Mouse (Mus musculus) cerebellum, adult 9-10 months (tissue): Measurements from ENCODE around the gene Gpi1.

Experiments
- DNase-seq: peaks from one replicate; pipeline ENCODE4 v3.0.0; 2022

Gene Gpi1

DNA sequence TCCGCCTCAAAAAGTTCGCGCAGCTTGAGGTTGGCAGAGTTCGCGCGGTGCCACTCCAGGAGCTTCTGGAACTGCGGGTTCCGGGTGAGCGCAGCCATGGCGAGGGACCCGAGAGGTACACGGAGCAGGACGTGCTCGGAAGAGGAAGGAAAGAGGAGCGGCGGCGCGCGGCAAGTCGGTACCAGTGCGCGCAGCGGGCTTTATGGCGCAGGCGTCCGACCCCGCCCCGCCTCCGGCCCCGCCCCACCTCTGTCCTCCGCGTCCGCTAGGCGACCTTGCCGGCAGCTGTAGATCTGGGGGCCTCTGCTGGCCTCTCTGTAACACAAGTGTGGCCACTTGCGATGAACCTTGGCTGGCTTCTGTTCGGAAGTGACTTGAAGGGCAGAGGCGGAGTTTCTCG, at the start of gene Gpi1:
Gene Gpi1, minus strand, starts transcription at position 221 of the 400 bp plus-strand sequence.
- DNase-seq: peak; percentile 78

DNA sequence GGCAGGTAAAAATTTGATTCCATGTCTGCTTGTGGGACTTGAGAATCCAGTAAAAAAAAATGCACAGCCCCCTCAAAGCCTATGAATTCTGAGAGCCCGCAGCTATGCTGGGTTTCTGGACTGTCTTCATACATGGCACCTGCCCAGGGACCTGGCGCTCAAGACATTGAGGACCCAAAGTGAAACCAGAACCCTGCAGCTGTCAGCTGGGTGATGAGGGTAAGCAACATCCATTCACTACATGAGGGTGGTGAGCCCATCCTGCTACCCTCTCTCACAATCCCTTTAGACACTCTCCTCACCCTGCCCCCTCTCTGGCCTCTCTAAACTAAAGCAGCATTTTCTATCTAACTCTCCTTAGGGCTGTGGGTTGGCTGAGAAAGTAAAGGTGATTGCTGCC, 47.5 kb upstream of the Gpi1 start:
- no peak for DNase-seq

DNA sequence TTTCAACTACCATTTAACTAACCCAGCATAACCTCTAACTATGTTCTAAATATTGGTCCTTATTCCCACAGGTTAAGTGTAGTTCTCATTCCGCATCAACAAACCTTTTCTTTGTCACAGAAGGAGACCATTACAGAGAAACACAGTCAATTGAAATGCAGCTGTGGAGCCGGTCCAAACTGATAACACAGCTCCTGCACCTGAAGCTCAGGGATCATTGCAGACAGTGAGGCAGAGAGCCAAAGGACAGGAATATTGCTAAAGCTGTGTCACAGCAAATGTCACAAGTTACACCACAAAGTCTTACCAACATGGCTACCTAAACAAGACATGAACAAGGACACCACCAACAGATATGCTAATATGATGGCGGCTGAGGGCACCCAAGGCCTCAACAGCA, 45.9 kb upstream of the Gpi1 start:
- no peak for DNase-seq

DNA sequence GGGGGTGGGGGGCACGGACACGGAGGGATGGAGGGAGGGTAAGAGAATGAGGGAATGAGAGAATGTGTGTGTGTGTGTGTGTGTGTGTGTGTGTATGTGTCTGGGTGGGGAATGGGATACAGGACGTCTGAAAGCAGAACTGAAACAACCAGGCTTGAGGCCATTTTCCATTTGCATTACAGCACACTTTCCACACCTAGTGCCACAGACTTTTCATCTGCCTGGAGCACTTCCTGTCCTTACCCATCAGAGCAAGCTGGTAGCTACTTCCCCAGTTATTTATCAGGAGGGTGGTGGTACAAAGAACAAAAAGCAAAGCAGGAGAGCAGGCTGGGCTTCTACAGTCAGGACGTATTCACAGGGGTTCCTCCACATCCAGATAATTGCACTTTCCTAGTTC, 42.3 kb upstream of the Gpi1 start:
- no peak for DNase-seq

GRCm38 (mm10) chr7:34268463-34268862, 38.3 kb upstream of the Gpi1 start:
- no peak for DNase-seq

DNA sequence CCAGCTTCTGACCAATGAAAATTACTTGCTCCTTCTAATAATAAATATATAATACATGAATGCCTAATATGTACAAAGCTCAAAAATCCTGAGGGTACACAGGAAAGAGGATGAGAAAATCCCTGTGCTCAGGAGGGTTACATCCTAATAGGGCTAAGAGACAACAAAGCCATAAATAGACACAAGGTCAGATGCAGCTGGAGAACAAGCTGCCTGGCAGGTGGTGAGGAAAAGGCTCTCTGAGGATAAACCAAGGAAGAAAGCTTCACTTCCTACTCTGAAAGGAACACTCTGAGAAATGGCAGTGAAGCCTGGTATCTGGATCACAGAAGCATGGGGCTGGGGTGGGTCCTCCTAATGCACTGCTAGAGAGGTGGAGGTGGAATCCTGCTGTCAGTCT, 36.3 kb upstream of the Gpi1 start:
- DNase-seq: no peak

DNA sequence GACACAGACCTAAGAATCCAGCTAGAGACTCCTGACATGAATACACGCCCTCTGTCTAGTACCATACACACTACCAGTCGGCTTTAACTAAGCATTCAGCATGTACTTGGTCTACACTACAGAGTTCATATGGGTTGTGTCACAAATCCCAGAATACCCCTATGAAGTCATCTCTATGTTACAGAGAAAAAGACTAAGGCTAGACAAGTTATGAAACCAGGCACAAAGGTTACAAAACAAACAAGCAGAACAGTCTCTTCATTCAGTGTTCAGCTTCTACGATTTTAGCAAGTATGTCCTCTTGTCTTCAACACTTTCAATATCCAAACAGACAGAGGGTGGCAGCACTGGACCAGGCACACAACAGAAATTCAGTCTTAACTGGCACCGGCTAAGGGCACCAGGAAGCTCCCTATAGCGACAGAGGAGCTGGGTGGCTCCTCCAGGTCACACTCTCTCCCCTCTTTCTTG, 35.8 kb upstream of the Gpi1 start:
- DNase-seq: peak; percentile 86

- no peak for DNase-seq
Measured at GRCm38 (mm10) chr7:34263437-34263836, 33.3 kb upstream of the Gpi1 start.

GRCm38 (mm10) chr7:34258407-34258806, 28.3 kb upstream of the Gpi1 start:
- no peak for DNase-seq

GRCm38 (mm10) chr7:34257279-34257678, 27.1 kb upstream of the Gpi1 start:
- no peak for DNase-seq

DNA sequence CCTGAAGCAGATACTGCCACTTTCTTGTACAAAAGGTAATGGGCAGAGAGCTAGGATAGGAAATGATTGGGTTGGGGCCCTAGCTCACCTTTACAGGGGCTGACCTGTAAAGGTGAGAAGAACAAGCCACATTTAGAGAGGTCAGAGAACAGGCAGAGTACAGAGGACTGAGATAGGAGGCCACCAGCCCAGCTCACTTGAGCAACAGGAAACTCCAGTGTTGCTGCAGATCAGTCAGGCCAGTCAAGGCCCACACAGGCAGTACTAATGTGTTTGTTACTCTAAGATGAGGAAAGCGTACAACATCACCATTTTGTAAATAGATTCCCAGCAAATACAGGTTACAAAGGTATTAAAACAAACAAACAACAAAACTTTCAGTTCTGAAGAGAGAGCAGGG, 25.8 kb upstream of the Gpi1 start:
- no peak for DNase-seq

DNA sequence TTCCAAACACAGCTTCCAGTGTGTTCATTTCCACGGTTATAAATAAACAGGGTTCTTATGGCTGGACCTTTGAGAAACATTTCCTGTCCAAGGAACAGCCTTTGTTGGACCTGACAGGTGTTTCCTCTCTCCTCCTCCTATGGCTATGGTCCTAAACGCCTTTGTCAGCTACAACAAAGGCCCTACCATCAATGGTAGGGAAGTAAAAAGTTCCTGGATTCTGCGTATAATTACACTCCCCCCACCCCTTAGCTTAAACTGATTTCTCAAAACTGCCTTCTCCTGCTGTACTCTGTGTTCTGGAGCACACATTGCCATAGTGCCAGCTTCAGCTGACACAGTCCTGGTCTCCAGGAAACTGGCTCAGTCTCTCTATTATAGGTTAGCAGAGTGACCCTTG, 25.0 kb upstream of the Gpi1 start:
- no peak for DNase-seq

- peak; percentile 65 for DNase-seq
Measured at GRCm38 (mm10) chr7:34252030-34252429, 21.9 kb upstream of the Gpi1 start.

DNA sequence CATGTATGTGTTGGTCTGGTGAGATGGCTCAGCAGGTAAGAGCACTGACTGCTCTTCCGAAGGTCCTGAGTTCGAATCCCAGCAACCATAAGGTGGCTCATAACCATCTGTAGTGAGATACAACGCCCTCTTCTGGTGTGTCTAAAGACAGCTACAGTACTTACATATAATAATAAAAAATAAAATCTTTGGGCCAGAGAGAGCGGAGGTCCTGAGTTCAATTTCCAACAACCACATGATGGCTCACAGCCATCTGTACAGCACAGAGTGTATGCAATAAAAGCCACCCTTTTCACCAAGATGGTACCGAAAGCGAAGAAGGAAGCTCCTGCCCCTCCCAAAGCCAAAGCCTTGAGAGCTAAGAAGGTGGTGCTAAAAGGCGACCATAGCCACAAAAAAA, 20.6 kb upstream of the Gpi1 start, which contains the start of gene Gm6096:
Gene Gm6096, plus strand, starts transcription at position 301 of the 400 bp plus-strand sequence.
- no peak for DNase-seq

- DNase-seq: no peak
Measured at GRCm38 (mm10) chr7:34246870-34247499, 16.8 kb upstream of the Gpi1 start.

DNA sequence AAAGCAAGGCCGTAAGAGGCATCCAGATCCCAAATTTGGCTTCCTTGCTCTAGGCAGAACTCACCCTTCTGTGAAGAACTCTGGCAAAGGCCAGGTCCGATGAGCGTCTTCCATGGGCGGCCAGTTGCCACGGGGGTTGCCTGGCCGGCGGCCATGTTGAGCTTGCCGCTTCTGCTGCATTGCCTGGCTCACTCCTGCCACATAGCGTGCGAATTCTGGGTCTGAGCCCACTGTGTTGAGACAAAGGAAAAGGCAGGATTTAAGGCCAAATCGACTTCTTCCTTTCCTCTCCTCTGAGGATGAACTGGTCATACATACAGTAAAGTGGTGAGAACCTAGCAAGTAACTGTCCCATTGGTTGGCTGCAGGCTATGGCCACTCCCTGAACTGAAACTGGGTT, 12.0 kb upstream of the Gpi1 start:
- DNase-seq: peak; percentile 78

DNA sequence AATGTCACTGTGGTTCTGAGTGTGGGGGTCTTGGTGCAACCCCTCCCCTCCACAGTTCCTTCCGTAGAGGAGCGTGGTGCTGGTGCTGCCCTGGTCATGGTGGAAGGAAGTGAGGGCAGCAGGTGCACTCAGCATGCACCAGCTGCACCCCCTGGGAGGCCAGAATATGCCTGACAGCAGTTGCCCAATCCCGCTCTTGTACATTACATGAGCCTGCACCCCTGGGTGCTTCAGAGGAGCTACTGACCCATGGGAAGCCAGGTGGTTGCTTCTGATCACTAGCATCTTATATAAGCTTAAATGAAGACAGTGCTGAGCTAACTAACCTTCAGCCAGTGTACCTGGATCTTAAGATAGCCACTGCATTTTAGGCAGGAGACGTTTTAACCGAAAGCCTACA, 8.0 kb upstream of the Gpi1 start:
- peak; percentile 52 for DNase-seq

- peak; percentile 55 for DNase-seq
Measured at GRCm38 (mm10) chr7:34235602-34236001, 5.5 kb upstream of the Gpi1 start.

DNA sequence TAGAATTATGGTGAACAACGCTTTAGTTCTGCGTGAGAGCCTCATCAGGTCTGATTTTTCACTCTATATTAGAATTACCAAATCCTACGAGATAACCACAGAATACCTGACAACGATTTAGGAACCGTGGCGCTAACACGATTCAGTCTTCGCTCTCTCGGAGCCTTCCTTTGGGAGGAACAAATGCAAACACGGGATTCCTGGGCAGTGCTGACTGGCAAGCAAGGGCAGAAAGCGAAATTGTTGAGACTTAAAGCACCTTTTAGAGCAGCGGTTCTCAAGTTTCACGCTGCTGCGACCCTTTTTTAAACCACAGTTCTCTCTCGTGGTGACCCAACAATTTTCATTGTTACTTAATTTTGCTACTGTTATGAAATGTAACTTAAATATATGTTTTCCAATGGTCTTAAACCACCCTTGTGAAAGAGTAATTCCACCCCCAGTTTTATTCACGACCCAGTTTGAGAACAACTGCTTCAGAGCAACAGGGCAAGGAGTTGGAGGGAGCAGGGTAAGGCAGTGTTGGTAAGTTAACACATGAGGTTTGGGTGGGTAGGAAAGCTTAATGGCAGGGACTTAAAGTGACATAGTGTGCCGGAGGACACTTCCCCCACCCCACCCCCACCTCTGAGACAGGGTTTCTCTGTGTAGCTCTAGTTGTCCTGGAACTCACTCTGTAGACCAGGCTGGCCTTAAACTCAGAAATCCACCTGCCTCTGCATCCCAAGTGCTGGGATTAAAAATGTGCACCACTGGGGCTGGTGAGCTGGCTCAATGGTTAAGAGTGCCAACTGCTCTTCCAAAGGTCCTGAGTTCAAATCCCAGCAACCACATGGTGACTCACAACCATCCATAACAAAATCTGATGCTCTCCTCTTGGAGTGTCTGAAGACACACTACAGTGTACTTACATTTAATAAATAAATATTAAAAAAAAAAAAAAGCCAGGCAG, 4.8 kb upstream of the Gpi1 start:
- peak; percentile 62 for DNase-seq

GRCm38 (mm10) chr7:34233909-34234609, 3.9 kb upstream of the Gpi1 start:
- DNase-seq: peak; percentile 100

GRCm38 (mm10) chr7:34232785-34233725, 2.9 kb upstream of the Gpi1 start:
- DNase-seq: peak; percentile 60

- DNase-seq: peak; percentile 79
Measured at GRCm38 (mm10) chr7:34229691-34230111, 435 bp downstream of the Gpi1 start.
